Mouse (Mus musculus) retina, adult 2 months (tissue): Measurements from ENCODE around the gene Snx21.
"Not testable (repeated sequence)": the region's sequence is repeated elsewhere in the genome, so short reads cannot be mapped to it uniquely, and the experiment has no call there.

Experiments used
- DNase-seq: peaks from one replicate; pipeline ENCODE4 v3.0.0-alpha.2; 2012; ENCODE audit warnings: low read depth, low spot score

Gene Snx21

DNA sequence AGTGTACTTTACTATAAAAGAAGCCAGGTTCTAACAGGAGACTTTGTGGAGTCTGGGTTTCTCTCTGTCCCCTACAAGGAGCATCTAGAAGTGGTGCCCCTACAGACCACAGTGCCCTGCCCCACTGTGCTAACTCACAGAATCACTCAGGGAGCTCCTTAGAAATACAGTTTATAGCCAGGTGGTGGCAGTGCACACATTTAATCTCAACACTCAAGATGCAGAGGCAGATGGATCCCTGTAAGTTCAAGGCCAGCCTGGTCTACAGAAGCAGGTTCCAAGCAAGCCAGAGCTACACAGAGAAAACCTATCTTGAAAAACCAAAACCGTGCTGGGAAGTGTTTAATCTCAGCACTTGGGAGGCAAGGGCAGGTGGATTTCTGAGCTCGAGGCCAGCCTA lies 8.1 kb downstream of the Snx21 start:
- DNase-seq, result no peak

DNA sequence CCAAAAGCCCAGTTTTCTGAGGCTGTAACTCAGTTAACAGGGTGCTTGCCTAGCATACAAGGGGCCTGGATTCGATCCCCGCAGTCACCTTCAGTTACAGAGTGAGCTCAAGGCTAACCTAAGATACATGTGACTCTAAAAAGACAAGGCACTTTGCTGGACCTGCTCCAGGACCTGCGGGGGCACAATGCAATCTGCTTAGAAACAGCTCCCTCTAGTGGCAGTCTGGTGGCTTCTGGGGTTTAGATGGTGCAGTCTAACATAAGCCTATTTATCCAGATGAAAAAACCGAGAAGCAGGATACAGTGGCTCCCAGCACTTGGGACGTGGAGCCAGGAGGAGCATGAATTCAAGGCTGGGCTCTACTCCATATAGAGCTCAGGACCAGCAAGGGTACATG lies 8.7 kb downstream of the Snx21 start:
- peak; percentile 79 for DNase-seq

DNA sequence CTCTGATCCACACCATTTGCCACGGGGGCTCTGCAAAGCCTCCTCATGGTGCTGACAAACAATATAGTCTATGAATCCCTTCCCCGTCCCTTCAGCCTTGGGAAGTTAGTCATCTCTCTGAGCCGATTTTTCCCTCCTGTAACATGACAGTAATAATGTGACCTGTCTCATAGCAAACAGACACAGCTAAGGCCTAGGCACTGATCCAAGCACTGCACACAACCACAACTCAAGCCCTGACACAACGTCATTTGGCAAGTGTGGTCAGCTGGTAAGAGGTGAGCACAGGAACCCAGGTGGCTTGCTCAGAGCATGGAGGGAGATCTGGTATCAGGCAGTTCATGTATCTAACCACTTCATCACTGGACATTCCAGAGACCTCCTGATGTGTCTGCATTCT lies 10.2 kb downstream of the Snx21 start:
- DNase-seq, result no peak

DNA sequence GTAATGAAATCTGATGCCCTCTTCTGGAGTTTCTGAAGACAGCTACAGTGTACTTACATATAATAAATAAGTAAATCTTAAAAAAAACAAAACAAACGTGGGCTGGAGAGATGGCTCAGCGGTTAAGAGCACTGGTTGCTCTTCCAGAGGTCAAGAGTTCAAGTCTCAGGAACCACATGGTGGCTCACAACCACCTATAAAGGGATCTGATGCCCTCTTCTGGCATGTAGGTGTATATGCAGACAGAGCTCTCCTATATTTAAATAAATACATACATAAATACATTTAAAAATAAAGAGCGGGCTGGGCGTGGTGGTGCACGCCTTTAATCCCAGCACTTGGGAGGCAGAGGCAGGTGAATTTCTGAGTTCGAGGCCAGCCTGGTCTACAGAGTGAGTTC lies 12.9 kb downstream of the Snx21 start:
- not testable (repeated sequence) for DNase-seq

DNA sequence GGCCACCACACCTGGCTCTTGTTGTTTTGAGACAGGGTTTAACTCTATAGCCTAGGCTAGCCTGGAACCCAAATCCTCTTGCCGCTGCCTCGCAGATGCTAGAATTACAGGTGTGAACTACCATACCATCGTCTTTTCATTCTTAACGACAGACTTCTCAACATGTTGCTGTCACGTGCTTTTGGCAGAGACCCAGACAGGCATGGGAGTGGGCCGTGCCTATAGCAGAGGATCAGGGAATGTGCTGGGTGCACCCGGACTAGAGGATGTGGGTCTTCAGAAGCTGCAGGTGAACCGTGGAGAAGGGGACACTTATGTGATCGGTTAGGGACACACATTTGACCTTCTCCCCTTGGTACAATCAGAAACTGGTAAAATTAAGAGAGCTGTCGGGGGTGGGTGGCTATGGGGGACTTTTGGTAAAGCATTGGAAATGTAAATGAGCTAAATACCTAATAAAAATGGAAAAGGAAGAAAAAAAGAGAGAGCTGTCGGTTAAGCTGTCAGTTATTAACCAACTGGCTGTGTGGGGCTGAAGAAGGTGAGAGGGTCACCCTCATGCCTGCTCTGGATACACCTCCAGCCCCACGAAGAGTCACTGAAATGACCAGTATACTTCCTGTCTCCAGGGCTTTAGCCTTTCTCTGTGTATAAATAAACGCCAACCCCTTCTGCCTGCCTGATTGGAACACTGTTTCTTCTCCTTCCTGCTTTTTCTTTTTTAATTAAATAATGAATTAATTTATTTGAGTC lies 14.8 kb downstream of the Snx21 start:
- no peak for DNase-seq

DNA sequence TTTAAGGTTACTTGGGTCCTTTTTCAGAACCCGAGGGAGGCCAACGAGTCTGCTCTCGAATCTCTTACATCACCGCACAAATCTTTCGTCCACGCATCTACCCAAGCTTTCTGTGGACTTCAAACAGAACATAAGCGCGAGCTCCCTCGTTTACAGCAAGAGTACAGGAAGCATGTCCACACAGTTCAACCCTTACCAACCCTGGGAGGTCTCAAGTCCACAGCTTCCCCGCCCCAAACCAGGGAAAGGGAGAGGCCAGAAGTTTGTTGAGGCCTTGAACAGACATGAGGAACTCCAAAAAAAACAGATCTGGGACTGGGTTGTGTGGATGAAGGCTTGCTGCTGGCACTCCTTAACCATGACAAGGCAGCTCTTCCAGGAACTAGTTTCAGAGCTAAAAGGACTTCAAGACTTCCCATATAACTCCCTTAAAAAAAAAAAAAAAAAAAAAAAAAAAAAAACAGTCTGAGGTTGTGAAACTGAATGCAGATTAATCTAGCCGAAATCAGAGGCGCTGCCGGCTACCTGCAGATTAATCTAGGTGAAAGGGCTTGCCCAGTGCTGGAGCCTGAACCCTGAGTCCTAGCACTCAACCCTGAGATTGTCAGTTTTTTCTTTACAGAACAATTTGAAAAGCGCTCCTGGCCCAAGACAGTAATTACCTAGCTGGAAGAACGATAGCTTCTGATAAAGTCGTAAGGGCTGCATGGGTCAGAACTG lies 17.7 kb downstream of the Snx21 start:
- no peak for DNase-seq

DNA sequence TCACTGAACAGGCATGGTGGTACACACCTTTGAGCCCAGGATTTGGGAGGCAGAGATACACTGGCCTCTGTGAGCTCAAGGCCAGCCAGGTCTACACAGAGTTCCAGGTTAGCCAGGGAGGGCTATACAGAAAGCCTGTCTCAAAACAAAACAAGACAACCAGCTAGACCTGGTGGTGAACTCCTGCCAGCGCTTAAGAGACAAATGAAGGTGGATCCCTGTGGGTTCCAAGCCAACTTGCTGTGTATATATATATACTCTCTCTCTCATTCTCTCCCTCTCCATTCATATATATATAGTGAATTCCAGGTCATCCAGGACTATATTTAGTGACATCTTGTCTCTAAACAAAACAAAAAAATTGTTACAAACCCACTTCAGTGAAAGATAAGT lies 18.3 kb downstream of the Snx21 start:
- DNase-seq, result no peak

DNA sequence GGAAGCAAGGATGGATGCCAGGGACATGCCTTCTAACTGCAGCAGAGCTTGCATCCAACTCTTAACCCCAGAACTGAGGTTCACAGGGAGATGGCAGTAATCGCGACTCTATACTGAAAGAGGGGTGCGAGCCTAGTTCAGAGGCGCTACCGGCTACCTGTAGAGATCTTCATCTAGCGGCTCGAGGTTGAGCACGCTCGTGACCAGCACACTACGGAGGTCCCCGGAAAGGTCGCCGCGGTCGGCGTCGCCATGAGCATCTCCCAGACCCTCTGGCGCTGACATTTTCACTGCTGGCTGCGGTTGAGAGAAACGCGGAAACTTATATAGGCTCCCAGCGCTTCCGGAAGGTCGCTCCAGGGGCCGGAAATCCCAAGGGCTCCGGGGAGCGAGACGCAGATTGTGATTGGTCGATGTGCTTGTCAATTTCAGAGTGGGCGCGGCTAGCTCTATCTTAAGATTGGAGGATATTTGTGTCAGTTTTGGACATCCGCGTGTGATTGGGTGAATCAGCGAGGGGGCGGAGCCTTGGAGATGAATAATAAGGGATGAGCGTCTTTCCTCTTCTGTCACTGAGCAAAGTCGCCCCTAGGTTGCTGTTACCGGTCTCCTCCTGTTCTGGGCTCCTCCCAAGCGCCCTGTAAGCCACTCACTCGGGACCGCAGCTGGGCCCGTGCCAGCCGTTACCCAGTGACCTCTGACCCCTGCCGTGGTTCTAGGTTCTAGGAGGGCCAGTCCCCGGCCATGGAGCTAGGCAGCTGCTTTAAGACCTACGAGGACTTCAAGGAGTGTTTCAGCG lies 19.1 kb downstream of the Snx21 start, which contains the start of the genes Acot8 and Zswim3:
Gene Acot8, minus strand, starts transcription at position 350 of the 799 bp plus-strand sequence.
Gene Zswim3, plus strand, starts transcription at position 566 of the 799 bp plus-strand sequence.
- peak; percentile 99 for DNase-seq

DNA sequence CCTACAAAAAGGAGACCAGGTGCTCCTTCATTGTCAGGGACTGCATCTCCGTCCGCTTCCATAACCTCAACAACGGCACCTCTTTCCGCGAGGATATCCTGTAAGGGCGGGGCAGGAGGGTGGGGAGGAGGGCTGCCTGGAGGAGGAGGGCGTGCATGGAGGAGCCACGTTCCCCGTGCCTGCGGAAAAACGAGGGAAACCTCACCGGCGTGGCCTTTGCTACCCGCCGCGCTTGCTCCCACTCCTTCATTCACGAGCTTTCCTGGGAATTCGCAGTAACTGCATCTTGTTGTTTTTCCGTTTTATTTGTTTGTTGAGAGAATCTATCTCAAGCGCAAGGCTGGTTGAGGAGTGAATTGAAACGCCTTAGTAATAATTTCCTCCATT lies 19.7 kb downstream of the Snx21 start:
- DNase-seq, result no peak

DNA sequence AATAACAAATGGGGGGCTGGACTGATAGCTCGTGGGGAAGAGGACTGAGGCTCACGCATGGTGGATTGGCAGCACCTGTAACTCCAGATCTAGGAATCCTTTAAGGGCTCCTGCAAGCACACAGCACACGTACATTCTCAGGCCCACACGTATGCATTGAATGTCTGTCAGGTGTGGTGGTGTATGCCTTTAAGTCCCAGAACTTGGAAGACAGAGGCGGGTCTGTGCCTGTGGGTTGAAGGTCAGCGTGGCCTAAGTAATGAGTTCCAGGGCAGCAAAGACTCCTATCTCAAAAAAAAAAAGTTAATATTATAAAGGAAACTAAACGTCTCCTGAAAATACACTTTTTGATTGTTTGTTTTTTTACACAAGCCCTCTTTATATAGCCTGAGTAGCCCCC lies 21.0 kb downstream of the Snx21 start:
- no peak for DNase-seq

DNA sequence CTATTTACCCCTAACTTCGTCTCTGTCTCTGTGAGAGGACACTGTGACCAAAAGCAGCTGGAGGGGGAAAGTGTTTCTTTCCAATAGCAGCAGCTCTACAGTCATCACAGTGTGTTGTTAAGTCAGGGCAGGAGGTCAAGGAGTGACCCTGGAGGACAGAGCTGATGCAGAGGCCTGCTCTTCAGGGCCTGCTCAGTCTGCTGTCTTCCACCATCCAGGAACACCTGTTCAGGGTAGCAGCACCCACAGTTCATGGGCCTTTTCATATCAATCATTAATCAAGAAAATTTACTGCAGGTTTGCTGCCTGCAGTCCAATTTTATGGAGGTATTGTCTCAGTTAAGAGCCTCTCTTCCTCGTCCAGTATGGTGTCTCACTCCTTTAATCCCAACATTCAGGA lies 27.9 kb downstream of the Snx21 start:
- DNase-seq, result no peak

DNA sequence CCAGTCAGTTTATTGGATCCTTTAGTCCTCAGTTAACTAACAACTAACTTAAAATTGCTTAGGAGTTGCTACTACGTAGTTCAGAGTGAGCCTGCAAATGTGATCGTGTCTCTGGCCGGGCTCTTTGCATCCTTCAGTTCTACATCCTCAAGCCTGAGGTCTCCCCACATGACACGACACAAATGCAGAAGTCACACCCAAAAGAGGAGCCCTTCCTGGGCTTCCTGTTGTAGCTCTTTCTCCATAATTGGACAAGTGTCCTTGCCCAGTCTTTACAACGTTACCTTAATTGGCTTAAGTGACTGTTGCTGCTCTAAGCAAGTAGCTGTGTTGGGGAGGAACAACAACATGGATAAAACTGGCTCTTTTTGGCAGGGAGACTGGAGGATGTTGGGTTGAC lies 29.7 kb downstream of the Snx21 start:
- DNase-seq, result no peak

DNA sequence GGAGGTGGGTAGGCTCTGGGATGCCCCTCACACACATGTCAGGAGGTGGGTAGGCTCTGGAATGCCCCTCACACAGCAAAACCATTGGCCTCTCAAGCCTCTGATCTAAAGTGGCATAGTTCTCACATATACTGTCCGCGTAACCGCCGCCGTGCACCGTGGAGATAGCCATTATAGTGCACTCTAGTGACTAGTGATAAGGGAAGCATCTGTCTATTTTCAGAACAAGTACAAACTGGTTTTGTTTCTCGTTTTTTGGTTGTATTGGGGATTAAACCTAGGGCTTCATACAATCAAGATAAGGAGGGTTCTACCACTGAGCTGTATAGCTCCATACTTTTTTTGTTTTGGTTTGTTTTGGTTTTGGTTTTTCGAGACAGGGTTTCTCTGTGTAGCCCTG lies 30.2 kb downstream of the Snx21 start:
- DNase-seq, result no peak

DNA sequence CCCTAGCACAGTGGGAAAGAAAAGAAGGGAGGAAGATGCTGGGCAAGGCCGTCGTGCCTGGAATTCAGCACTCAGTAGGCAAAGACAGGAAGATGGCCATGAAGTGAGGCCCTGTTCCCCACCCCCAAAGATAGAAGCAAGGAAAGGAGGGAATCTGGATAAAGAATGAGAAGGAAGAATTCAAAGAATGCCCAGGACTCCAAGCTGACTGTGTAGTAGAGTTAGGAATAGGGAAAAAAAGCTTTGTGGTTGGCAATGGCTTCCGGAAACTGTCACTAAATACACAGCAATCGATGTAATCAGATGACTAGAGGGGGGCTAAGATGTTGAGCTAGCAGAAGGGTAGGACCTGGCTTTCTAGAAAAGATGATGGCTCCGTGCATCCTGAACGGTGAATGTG lies 31.6 kb downstream of the Snx21 start:
- DNase-seq, result no peak

DNA sequence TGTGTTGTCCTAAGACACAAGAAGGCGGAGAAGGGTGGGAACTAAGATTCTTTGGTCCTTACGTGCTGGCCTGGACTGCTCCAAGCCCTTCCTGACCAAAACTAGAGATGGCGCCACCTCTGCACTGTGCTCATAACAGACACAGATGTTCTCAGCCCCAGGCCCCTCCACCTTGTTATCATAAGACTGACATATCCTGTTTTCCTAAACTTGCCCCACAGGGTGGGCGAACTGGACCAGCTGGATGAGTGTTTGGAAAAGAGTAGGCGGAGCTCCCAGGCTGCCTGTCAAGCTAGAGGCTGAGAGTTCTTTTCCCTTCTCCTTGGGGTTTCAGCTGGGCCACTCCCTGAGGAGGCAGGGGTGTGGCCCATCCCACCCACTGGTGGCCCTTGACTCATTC lies 32.1 kb downstream of the Snx21 start:
- no peak for DNase-seq

DNA sequence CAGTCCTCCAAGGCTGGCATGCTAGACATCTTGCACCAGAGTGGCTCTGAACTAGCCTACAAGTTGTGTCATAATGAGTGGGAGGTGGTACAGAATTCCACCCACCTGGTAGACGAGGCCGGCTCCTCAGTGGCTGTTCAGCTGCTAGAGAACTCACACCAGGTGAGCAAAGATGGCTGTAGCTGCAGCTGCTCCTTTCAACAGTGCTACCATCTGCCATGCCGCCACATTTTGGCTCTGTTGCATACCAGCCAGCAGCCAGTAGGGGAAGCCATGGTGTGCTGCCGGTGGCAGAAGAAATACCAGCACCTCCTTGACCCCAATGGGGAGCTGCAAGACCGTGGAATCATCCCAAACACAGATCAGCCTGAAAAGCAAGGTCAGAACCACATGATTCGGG lies 35.4 kb downstream of the Snx21 start:
- DNase-seq, result no peak

DNA sequence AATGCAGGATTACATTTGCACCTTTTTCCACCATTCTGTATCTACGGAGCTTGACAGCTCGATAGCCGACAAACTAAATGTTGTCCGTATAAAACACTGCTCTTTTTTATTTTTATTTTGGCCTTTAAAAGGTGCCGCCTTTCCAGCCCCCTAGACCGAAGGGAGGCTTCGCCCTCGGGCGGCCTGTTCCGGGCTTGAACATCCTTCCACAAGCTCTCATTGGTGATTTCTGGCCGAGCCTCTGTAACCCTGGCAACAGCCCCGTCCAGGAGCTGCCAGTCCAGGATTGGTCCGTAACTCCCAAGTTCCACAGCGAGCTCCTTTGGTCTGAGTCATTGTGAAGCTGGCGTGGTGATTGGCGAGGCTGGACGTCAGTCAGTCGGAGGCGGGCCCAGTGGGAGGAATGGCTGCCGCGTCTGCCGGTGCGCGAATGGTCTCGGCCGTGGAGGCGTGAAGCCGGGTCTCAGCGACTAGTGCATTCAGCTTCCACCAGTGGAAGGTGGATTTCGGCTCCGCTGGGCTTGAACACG lies 37.1 kb downstream of the Snx21 start, which contains the start of gene Zswim1:
Gene Zswim1, plus strand, starts transcription at position 51 of the 530 bp plus-strand sequence.
- peak; percentile 93 for DNase-seq

DNA sequence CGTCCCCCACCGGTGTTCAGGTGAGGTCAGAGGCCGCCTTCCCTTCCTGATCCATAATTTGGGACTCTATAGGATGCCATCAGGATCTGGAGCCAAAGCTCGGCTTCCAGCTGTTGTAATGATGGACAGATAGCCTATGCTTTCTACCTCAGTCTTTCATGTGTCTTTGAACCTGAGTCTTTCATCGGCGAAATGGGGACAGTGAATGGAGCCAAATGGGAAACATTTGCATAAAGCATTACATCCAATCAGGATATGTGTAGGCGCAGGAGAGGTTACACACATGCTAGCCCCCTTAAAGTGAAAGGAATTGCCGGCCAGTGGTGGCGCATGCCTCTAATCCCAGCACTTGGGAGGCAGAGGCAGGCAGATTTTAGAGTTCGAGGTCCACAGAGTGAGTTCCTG lies 37.6 kb downstream of the Snx21 start:
- no peak for DNase-seq

DNA sequence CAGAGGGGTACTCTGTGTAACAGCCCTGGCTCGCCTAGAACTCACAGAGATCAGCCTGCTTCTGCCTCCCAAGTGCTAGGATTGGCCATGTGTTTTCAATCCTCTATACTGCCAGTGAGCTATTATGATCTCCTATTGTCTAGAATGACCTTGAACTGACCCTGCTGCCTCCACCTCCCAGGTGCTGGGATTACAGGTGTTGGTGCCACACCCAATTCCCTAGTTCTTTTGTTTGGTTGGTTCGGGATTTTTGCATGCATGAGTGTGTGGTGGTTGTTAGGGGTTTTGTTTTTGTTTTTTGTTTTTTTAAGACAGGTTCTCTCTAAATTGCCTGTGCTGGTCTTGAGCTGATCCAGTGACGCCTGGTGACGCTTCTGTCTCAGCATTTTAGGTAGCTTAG lies 38.3 kb downstream of the Snx21 start:
- DNase-seq, result no peak

DNA sequence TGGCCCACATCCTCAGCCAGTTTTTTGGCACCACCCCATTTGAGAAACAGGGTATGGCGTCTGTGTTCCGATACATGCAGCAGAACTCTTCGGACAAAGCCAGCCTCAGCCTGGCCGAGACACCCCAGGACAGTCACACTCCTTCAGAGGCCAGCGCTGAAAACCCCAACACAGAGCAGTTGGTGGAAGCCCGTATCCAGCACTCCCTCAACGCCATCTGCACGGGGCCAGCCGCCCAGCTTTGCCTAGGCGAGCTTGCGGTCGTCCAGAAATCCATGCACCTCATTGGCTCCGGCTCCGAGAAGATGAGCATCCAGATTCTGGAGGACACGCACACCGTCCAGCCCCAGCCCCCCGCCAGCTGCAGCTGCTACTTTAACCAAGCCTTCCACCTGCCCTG lies 39.9 kb downstream of the Snx21 start:
- DNase-seq, result no peak

DNA sequence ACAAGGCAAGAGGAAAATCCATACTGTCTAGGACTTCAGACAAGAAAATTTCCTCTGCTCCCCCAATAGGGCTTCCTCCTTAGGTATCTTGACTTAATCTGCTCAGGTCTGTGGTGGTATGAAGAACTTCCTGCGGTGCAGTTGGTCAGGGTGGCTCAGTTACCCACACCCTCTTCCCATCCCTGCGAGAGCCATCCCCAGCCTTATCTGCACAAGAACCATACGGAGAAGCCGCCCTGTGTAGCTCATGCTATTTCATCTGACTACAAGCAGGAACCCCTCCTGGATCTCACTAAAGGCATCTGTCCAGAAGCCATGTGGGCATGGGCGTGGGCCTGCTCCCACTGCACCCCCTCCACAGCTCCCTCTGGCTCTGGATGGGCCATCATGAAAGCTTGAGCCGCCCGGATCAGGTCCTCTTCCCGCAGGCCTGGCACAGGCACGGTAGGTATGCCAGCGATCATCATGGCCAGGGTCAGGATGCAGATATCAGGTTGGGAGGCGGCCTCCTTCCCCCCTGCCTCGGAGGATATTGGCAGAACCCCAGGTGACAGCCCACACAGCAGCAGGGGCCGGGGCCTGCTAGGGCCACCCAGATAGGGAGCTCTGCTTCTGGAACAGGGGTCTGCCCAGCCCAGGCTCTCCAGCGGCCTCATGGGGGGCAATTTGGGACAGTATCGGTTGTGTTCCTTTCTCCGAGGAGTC lies 41.7 kb downstream of the Snx21 start:
- DNase-seq, result no peak
